ENCODE assay signal across 26 mouse cellular contexts in genomic region chr9:105582944-105583343, GRCm38 (mm10). TPM values are rescaled to one million over a fixed set of nuclear protein-coding genes. Genes with fewer than 3 reads are reported as not detected.
DNase-seq lines count a peak whose midpoint lies in the region; ATAC-seq lines count a peak whose summit lies in the region.
"Had no signal": no experiment of that assay in that cellular context is flagged by ENCODE, and none has a peak within 500 bp of the region (broad histone marks: within the 10 kb centered on the region; RNA-seq: fewer than 3 reads in every experiment).

No protein-coding gene starts in this region.

- H3K36me3 ChIP-seq in heart, embryonic 10.5 days, result no peaks in the 10 kb centered on the region
- H3K36me3 ChIP-seq: embryonic facial prominence, embryonic 12.5 days; embryonic facial prominence, embryonic 15.5 days; heart, embryonic 12.5 days; heart, embryonic 15.5 days had no signal

- DNase-seq in heart, adult 11 months, result peak; percentile 53
- no peak for DNase-seq in heart, postnatal 4 days
- peak; percentile 8 for DNase-seq in right cerebral cortex, postnatal 25 days
- DNase-seq in right cerebral cortex, postnatal 10 days (ENCODE audit: low spot score in 2 of 2), result no peak
- peak; percentile 54 for DNase-seq in layer of hippocampus, adult 9-11 months
- no peak for DNase-seq in thymus, adult 18-20 months
- DNase-seq in heart, embryonic 10.5 days (ENCODE audit: low spot score), result no peak
- DNase-seq: adrenal gland, adult 8-10 months; adrenal gland, postnatal 25 days; cerebellum, adult 18-20 months; cerebellum, adult 9-10 months; cerebellum, postnatal 14 days; forebrain, postnatal 0 days; gastrocnemius, adult 2 months; gastrocnemius, postnatal 14 days; heart, postnatal 10 days; heart, postnatal 36 days had no signal

- no peaks in the 10 kb centered on the region for H3K9me3 ChIP-seq in heart, embryonic 10.5 days
- H3K9me3 ChIP-seq: embryonic facial prominence, embryonic 12.5 days; embryonic facial prominence, embryonic 15.5 days; heart, embryonic 12.5 days; heart, embryonic 15.5 days had no signal

- H3K4me1 ChIP-seq in heart, embryonic 10.5 days, result no peaks in the 10 kb centered on the region
- H3K4me1 ChIP-seq: embryonic facial prominence, embryonic 12.5 days; embryonic facial prominence, embryonic 15.5 days; heart, embryonic 12.5 days; heart, embryonic 15.5 days had no signal

- H3K27me3 ChIP-seq in heart, embryonic 10.5 days (ENCODE audit: insufficient read depth, poor library complexity, severe bottlenecking), result no peaks in the 10 kb centered on the region
- H3K27me3 ChIP-seq: embryonic facial prominence, embryonic 12.5 days; embryonic facial prominence, embryonic 15.5 days; heart, embryonic 12.5 days; heart, embryonic 15.5 days had no signal

- H3K27ac ChIP-seq in heart, embryonic 10.5 days, result no peak overlapping the region
- H3K27ac ChIP-seq: embryonic facial prominence, embryonic 12.5 days; embryonic facial prominence, embryonic 15.5 days; gastrocnemius, adult 2 months; heart, embryonic 15.5 days; hindbrain, embryonic 14.5 days; hindbrain, postnatal 0 days had no signal

- no peak for ATAC-seq in megakaryocyte-erythroid progenitor cell, adult 5-6 weeks (replicated peaks; ENCODE audit: low FRiP score, low TSS enrichment, poor library complexity, severe bottlenecking)
- ATAC-seq: activated CD4-positive, CD25-positive, alpha-beta regulatory T cell, adult 4 months; forebrain, embryonic 14.5 days; forebrain, postnatal 0 days; hindbrain, postnatal 0 days had no signal

- 89% methylated on average over 3 of the region's 3 CpGs for WGBS in heart, embryonic 10.5 days

- H3K4me3 ChIP-seq in heart, embryonic 10.5 days, result no peak overlapping the region
- H3K4me3 ChIP-seq: embryonic facial prominence, embryonic 12.5 days; embryonic facial prominence, embryonic 15.5 days; gastrocnemius, adult 2 months; heart, embryonic 12.5 days; heart, embryonic 15.5 days had no signal

RNA-seq across cellular contexts. Expression of gene Atp2c1, which starts 55.8 kb away (rescaled TPM):
- total RNA-seq in heart, postnatal 4 days (2021), result 10 to 100 TPM; 45.6 to 56.2 TPM
- 15.2 and 21.4 TPM in 2 replicates for total RNA-seq in megakaryocyte-erythroid progenitor cell, adult 5-6 weeks (2014; fragmentation: Nextera tagmentation)
- 81.9 and 83.7 TPM in 2 replicates for total RNA-seq in megakaryocyte-erythroid progenitor cell, adult 5-6 weeks (2017)
- polyA plus RNA-seq in heart, embryonic 10.5 days (2016; fragmentation: Nextera tagmentation; extraction: Ambion mirVana), result 65.1 and 65.8 TPM in 2 replicates

RNA-seq across cellular contexts. Expression of gene Pik3r4, which starts 59.8 kb away (rescaled TPM):
- 10 to 100 TPM; 21.0 to 23.5 TPM for total RNA-seq in heart, postnatal 4 days (2021)
- 34.9 and 37.5 TPM in 2 replicates for total RNA-seq in megakaryocyte-erythroid progenitor cell, adult 5-6 weeks (2014; fragmentation: Nextera tagmentation)
- total RNA-seq in megakaryocyte-erythroid progenitor cell, adult 5-6 weeks (2017), result 19.2 and 31.1 TPM in 2 replicates
- polyA plus RNA-seq in heart, embryonic 10.5 days (2016; fragmentation: Nextera tagmentation; extraction: Ambion mirVana), result 16.1 and 16.5 TPM in 2 replicates

Comparison
In these comparisons a context has a peak if more than half of its experiments do, and no peak if none do; other contexts are left out.
1. DNase-seq: peak in heart, adult 11 months (single experiment), right cerebral cortex, postnatal 25 days (single experiment) and layer of hippocampus, adult 9-11 months (single experiment); none in heart, postnatal 4 days (single experiment), right cerebral cortex, postnatal 10 days (0 of 2), thymus, adult 18-20 months (0 of 2) and heart, embryonic 10.5 days (single experiment).